Mouse (Mus musculus): ENCODE measurements around the gene Nmd3. TPM values are rescaled to one million over a fixed set of nuclear protein-coding genes. Genes with fewer than 3 reads are reported as not detected.

Nmd3 gene
- polyA plus RNA-seq, 1 experiment from 2014 or later = 111 TPM

GRCm38 (mm10) chr3:69757456-69757855 lies 35.7 kb downstream of the Nmd3 start:
- 92% methylated on average over 1 of the region's 1 CpGs for WGBS
- H3K36me3 ChIP-seq (replicated peaks; ENCODE audit: control insufficient read depth, insufficient read depth) = peaks cover 43% of the 10 kb centered on the region
- DNase-seq (ENCODE audit: low spot score) (no peak), ATAC-seq (ENCODE audit: low FRiP score) (no peak)
- no peak overlapping the region for H3K27ac ChIP-seq
- no peak overlapping the region for H3K4me2 ChIP-seq (replicated peaks)
- no peaks in the 10 kb centered on the region for H3K9me3 ChIP-seq (ENCODE audit: control insufficient read depth, low read length)
- no peaks in the 10 kb centered on the region for H3K27me3 ChIP-seq (ENCODE audit: control insufficient read depth, insufficient read depth, low read length)
- H3K4me3 ChIP-seq (replicated peaks; ENCODE audit: low read length) = no peak overlapping the region
- no peak overlapping the region for H3K9ac ChIP-seq
- H3K4me1 ChIP-seq (replicated peaks; ENCODE audit: control insufficient read depth, insufficient read depth, low read length) = no peaks in the 10 kb centered on the region

- Histone ChIP-seq H3K36me3 (replicated peaks; ENCODE audit: control insufficient read depth, insufficient read depth) (peaks cover 21% of the 10 kb centered on the region), H3K27ac (no peak overlapping the region), H3K9me3 (ENCODE audit: control insufficient read depth, low read length) (no peaks in the 10 kb centered on the region), H3K4me2 (replicated peaks) (no peak overlapping the region), H3K4me3 (replicated peaks; ENCODE audit: low read length) (no peak overlapping the region), H3K9ac (no peak overlapping the region), H3K4me1 (replicated peaks; ENCODE audit: control insufficient read depth, insufficient read depth, low read length) (no peaks in the 10 kb centered on the region), H3K27me3 (ENCODE audit: control insufficient read depth, insufficient read depth, low read length) (no peaks in the 10 kb centered on the region)
- DNase-seq (ENCODE audit: low spot score) (no peak), ATAC-seq (ENCODE audit: low FRiP score) (no peak)
- WGBS = 87% methylated on average over 6 of the region's 6 CpGs
Measured at GRCm38 (mm10) chr3:69760081-69760480, 38.3 kb downstream of the Nmd3 start.

GRCm38 (mm10) chr3:69761195-69761594 lies 39.4 kb downstream of the Nmd3 start:
- Histone ChIP-seq H3K27me3 (ENCODE audit: control insufficient read depth, insufficient read depth, low read length) (no peaks in the 10 kb centered on the region), H3K36me3 (replicated peaks; ENCODE audit: control insufficient read depth, insufficient read depth) (peaks cover 29% of the 10 kb centered on the region), H3K4me3 (replicated peaks; ENCODE audit: low read length) (no peak overlapping the region), H3K27ac (no peak overlapping the region), H3K4me2 (replicated peaks) (no peak overlapping the region), H3K4me1 (replicated peaks; ENCODE audit: control insufficient read depth, insufficient read depth, low read length) (no peaks in the 10 kb centered on the region), H3K9me3 (ENCODE audit: control insufficient read depth, low read length) (no peaks in the 10 kb centered on the region), H3K9ac (no peak overlapping the region)
- DNase-seq (ENCODE audit: low spot score) (no peak), ATAC-seq (ENCODE audit: low FRiP score) (no peak)
- WGBS = 93% methylated on average over 4 of the region's 4 CpGs

GRCm38 (mm10) chr3:69762838-69763368 lies 41.1 kb downstream of the Nmd3 start:
- H3K4me3 ChIP-seq (replicated peaks; ENCODE audit: low read length) = no peak overlapping the region

GRCm38 (mm10) chr3:69763630-69764565 lies 42.1 kb downstream of the Nmd3 start:
- ATAC-seq (ENCODE audit: low FRiP score) = no peak
- no peak overlapping the region for H3K9ac ChIP-seq
- H3K36me3 ChIP-seq (replicated peaks; ENCODE audit: control insufficient read depth, insufficient read depth) = peaks cover 23% of the 10 kb centered on the region
- DNase-seq (ENCODE audit: low spot score) = no peak
- no peaks in the 10 kb centered on the region for H3K9me3 ChIP-seq (ENCODE audit: control insufficient read depth, low read length)
- 89% methylated on average over 21 of the region's 21 CpGs for whole genome bisulfite sequencing
- H3K4me1 ChIP-seq (replicated peaks; ENCODE audit: control insufficient read depth, insufficient read depth, low read length) = no peaks in the 10 kb centered on the region
- H3K27me3 ChIP-seq (ENCODE audit: control insufficient read depth, insufficient read depth, low read length) = no peaks in the 10 kb centered on the region
- H3K4me2 ChIP-seq (replicated peaks) = no peak overlapping the region
- H3K4me3 ChIP-seq (replicated peaks; ENCODE audit: low read length) = no peak overlapping the region
- H3K27ac ChIP-seq = no peak overlapping the region

More at GRCm38 (mm10) chr3:69762838-69763368, 41.1 kb downstream of the Nmd3 start:
- Histone ChIP-seq H3K9ac (no peak overlapping the region), H3K4me1 (replicated peaks; ENCODE audit: control insufficient read depth, insufficient read depth, low read length) (no peaks in the 10 kb centered on the region), H3K27ac (no peak overlapping the region), H3K4me2 (replicated peaks) (no peak overlapping the region), H3K36me3 (replicated peaks; ENCODE audit: control insufficient read depth, insufficient read depth) (peaks cover 32% of the 10 kb centered on the region), H3K9me3 (ENCODE audit: control insufficient read depth, low read length) (no peaks in the 10 kb centered on the region), H3K27me3 (ENCODE audit: control insufficient read depth, insufficient read depth, low read length) (no peaks in the 10 kb centered on the region)
- 88% methylated on average over 6 of the region's 6 CpGs for WGBS
- DNase-seq (ENCODE audit: low spot score) = no peak
- ATAC-seq (ENCODE audit: low FRiP score) = no peak

GRCm38 (mm10) chr3:69765206-69765605 lies 43.4 kb downstream of the Nmd3 start:
- H3K4me2 ChIP-seq (replicated peaks) = no peak overlapping the region
- no peaks in the 10 kb centered on the region for H3K27me3 ChIP-seq (ENCODE audit: control insufficient read depth, insufficient read depth, low read length)
- no peak for ATAC-seq (ENCODE audit: low FRiP score)
- no peak for DNase-seq (ENCODE audit: low spot score)
- H3K4me1 ChIP-seq (replicated peaks; ENCODE audit: control insufficient read depth, insufficient read depth, low read length) = no peaks in the 10 kb centered on the region
- WGBS = 93% methylated on average over 11 of the region's 11 CpGs
- no peaks in the 10 kb centered on the region for H3K9me3 ChIP-seq (ENCODE audit: control insufficient read depth, low read length)
- H3K4me3 ChIP-seq (replicated peaks; ENCODE audit: low read length) = no peak overlapping the region
- no peak overlapping the region for H3K9ac ChIP-seq
- H3K36me3 ChIP-seq (replicated peaks; ENCODE audit: control insufficient read depth, insufficient read depth) = peaks cover 23% of the 10 kb centered on the region
- no peak overlapping the region for H3K27ac ChIP-seq

- no peak overlapping the region for H3K27ac ChIP-seq
- ATAC-seq (ENCODE audit: low FRiP score) (no peak), DNase-seq (ENCODE audit: low spot score) (no peak)
- WGBS = 93% methylated on average over 4 of the region's 4 CpGs
- H3K4me1 ChIP-seq (replicated peaks; ENCODE audit: control insufficient read depth, insufficient read depth, low read length) = no peaks in the 10 kb centered on the region
- no peaks in the 10 kb centered on the region for H3K9me3 ChIP-seq (ENCODE audit: control insufficient read depth, low read length)
- H3K36me3 ChIP-seq (replicated peaks; ENCODE audit: control insufficient read depth, insufficient read depth) = peaks cover 23% of the 10 kb centered on the region
- H3K27me3 ChIP-seq (ENCODE audit: control insufficient read depth, insufficient read depth, low read length) = no peaks in the 10 kb centered on the region
- no peak overlapping the region for H3K4me3 ChIP-seq (replicated peaks; ENCODE audit: low read length)
- no peak overlapping the region for H3K9ac ChIP-seq
- H3K4me2 ChIP-seq (replicated peaks) = no peak overlapping the region
Measured at GRCm38 (mm10) chr3:69769150-69769549, 47.4 kb downstream of the Nmd3 start.

GRCm38 (mm10) chr3:69773356-69773755 lies 51.6 kb downstream of the Nmd3 start:
- 90% methylated on average over 4 of the region's 4 CpGs for WGBS
- H3K36me3 ChIP-seq (replicated peaks; ENCODE audit: control insufficient read depth, insufficient read depth) = no peaks in the 10 kb centered on the region
- H3K9ac ChIP-seq = no peak overlapping the region
- DNase-seq (ENCODE audit: low spot score) (no peak), ATAC-seq (ENCODE audit: low FRiP score) (no peak)
- H3K4me3 ChIP-seq (replicated peaks; ENCODE audit: low read length) = no peak overlapping the region
- no peaks in the 10 kb centered on the region for H3K4me1 ChIP-seq (replicated peaks; ENCODE audit: control insufficient read depth, insufficient read depth, low read length)
- no peaks in the 10 kb centered on the region for H3K27me3 ChIP-seq (ENCODE audit: control insufficient read depth, insufficient read depth, low read length)
- H3K9me3 ChIP-seq (ENCODE audit: control insufficient read depth, low read length) = no peaks in the 10 kb centered on the region
- H3K27ac ChIP-seq = no peak overlapping the region
- no peak overlapping the region for H3K4me2 ChIP-seq (replicated peaks)

- Histone ChIP-seq H3K4me3 (replicated peaks; ENCODE audit: low read length) (no peak overlapping the region), H3K9ac (no peak overlapping the region), H3K27ac (no peak overlapping the region), H3K27me3 (ENCODE audit: control insufficient read depth, insufficient read depth, low read length) (no peaks in the 10 kb centered on the region), H3K9me3 (ENCODE audit: control insufficient read depth, low read length) (no peaks in the 10 kb centered on the region), H3K4me2 (replicated peaks) (no peak overlapping the region), H3K36me3 (replicated peaks; ENCODE audit: control insufficient read depth, insufficient read depth) (no peaks in the 10 kb centered on the region), H3K4me1 (replicated peaks; ENCODE audit: control insufficient read depth, insufficient read depth, low read length) (no peaks in the 10 kb centered on the region)
- WGBS = 86% methylated on average over 4 of the region's 4 CpGs
- ATAC-seq (ENCODE audit: low FRiP score) (no peak), DNase-seq (ENCODE audit: low spot score) (no peak)
Measured at GRCm38 (mm10) chr3:69779246-69779796, 57.5 kb downstream of the Nmd3 start.

Data from hindbrain, embryonic 14.5 days (tissue).